Mouse (Mus musculus): Measurements from ENCODE around the gene Csnk2a2. TPM values are rescaled to one million over a fixed set of nuclear protein-coding genes. Genes with fewer than 3 reads are reported as not detected.
A peak's percentile ranks its signal among the peaks of the same experiment; 100 is the strongest.

The Csnk2a2 gene
- polyA plus RNA-seq (2012; rRNA removed), result 10.3 and 12.9 TPM in 2 replicates

- H3K4me1 ChIP-seq (ENCODE audit: control insufficient read depth, insufficient read depth, insufficient read length), result peaks cover 9% of the 10 kb centered on the region; the same call in 1 of the 2 replicates
- H3K27ac ChIP-seq (ENCODE audit: insufficient read depth, low read length), result no peak within 1 kb of the TSS
- peaks cover 4% of the 10 kb centered on the region for H3K36me3 ChIP-seq (ENCODE audit: control insufficient read depth, insufficient read depth, low read length)
- TF ChIP-seq POLR2A (IDR thresholded peaks at IDR 0.05; ENCODE audit: low read depth, low read length), result no peak
- no peak for TF ChIP-seq CTCF (IDR thresholded peaks at IDR 0.05; ENCODE audit: extremely low read depth, insufficient read depth, insufficient read length, insufficient replicate concordance)
- DNase-seq (ENCODE audit: low read depth in 1 of 2, low spot score in 2 of 2), result no peak
- 89% methylated on average over 5 of the region's 5 CpGs for WGBS
- peak within 1 kb of the TSS; percentile 55; the same call in 1 of the 2 replicates for H3K4me3 ChIP-seq (ENCODE audit: extremely low read depth, insufficient read depth, insufficient read length)
- H3K27me3 ChIP-seq (ENCODE audit: control insufficient read depth, insufficient read depth, low read length), result no peaks in the 10 kb centered on the region
These were observed at the start of gene Csnk2a2 for GRCm38 (mm10) chr8:95490006-95490405. TSS of gene Csnk2a2 (minus strand) at chr8:95490039.

DNA sequence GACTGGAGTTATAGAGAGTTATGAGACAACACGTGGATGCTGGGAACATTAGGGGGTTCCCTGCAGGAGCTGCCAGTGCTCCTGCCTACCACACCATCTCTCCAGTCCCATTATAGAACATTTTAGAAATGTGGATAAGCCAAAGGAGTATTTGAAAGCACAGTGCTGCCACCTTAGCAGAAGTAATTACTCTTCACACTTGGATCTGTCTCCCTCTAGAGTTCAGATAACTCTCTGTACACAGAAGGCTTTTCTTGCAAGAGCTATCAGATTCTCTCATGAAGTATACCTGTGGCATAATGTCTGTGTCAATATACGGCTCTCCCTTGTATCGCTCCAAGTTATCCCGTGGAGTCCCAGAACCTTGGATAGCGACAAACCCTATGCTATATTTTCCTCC, 49.6 kb upstream of the Csnk2a2 start:
- no peaks in the 10 kb centered on the region for H3K36me3 ChIP-seq (ENCODE audit: control insufficient read depth, insufficient read depth, low read length)
- H3K27ac ChIP-seq (ENCODE audit: insufficient read depth, low read length), result no peak overlapping the region
- no peak for DNase-seq (ENCODE audit: low read depth in 1 of 2, low spot score in 2 of 2)
- no peaks in the 10 kb centered on the region for H3K4me1 ChIP-seq (ENCODE audit: control insufficient read depth, insufficient read depth, insufficient read length)
- TF ChIP-seq POLR2A (IDR thresholded peaks at IDR 0.05; ENCODE audit: low read depth, low read length) (no peak), CTCF (IDR thresholded peaks at IDR 0.05; ENCODE audit: extremely low read depth, insufficient read depth, insufficient read length, insufficient replicate concordance) (no peak)
- 75% methylated on average over 5 of the region's 5 CpGs for WGBS
- no peak overlapping the region for H3K4me3 ChIP-seq (ENCODE audit: extremely low read depth, insufficient read depth, insufficient read length)
- no peaks in the 10 kb centered on the region for H3K27me3 ChIP-seq (ENCODE audit: control insufficient read depth, insufficient read depth, low read length)

DNA sequence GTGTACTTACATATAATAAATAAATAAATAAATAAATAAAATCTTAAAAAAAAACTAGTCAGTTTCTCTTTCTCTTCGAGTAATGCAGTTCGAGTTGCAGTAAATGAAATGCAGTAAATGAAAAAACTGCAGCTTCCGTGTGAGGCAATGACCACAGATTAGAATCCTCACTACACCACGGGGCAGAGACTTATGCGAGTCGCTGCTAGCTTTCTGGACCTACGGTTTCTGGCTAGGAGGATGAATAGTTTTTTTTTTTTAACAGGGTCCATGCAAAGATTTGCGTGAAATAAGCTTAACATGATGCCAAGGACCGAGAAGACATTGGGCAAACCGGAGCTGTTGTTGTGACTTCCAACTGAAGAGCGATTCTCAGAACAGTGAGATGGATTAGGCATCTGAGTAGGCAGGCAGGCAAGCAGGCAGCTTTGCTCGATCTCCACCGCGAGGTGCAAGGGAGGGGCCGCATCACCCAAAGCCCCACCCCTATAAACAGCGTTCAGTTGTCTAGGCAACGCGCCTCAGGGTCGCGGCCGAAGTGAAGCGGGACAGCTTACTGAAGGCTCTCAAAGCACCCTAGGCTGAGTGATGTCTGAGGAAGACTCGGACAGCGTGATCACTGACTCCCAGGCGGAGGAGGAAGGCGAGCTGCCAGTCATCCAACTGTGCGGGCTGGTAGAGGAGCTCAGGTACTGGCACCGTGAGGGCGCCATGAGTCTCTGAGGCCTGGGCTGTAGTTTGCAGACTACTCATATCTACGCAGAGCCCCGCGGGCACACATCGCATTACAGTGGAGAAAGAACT, 43.9 kb upstream of the Csnk2a2 start, which contains the start of gene Ccdc113:
Gene Ccdc113, plus strand, starts transcription at position 502 of the 804 bp plus-strand sequence.
- no peaks in the 10 kb centered on the region for H3K27me3 ChIP-seq (ENCODE audit: control insufficient read depth, insufficient read depth, low read length)
- H3K27ac ChIP-seq (ENCODE audit: insufficient read depth, low read length), result no peak within 1 kb of the TSS
- H3K36me3 ChIP-seq (ENCODE audit: control insufficient read depth, insufficient read depth, low read length), result no peaks in the 10 kb centered on the region
- H3K4me3 ChIP-seq (ENCODE audit: extremely low read depth, insufficient read depth, insufficient read length), result peak within 1 kb of the TSS; percentile 31; the same call in 1 of the 2 replicates
- TF ChIP-seq CTCF (IDR thresholded peaks at IDR 0.05; ENCODE audit: extremely low read depth, insufficient read depth, insufficient read length, insufficient replicate concordance) (no peak), POLR2A (IDR thresholded peaks at IDR 0.05; ENCODE audit: low read depth, low read length) (no peak)
- 11% methylated on average over 33 of the region's 33 CpGs for WGBS
- peak in 1 of 2 experiments; percentile 5 for DNase-seq (ENCODE audit: low read depth in 1 of 2, low spot score in 2 of 2)
- H3K4me1 ChIP-seq (ENCODE audit: control insufficient read depth, insufficient read depth, insufficient read length), result no peaks in the 10 kb centered on the region

DNA sequence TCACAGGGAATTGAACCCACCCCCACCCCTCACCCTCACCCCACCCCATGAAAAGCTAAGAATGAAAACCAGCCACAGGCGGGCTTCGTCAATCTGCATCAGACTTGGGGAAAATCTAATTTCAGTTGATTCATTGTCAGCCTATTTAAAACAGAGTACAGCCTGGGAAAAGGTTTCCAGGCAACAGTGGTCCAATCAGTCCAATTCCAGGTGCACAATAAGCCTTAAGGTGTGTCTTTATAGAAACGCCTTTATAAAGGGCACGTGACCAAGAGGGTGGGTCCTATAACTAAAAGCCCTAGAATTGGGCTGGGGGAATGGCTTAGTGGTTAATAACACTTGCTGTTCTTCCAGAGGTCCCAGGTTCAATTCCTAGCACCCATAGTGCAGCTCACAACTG, 42.4 kb upstream of the Csnk2a2 start:
- H3K27ac ChIP-seq (ENCODE audit: insufficient read depth, low read length), result no peak overlapping the region
- no peaks in the 10 kb centered on the region for H3K36me3 ChIP-seq (ENCODE audit: control insufficient read depth, insufficient read depth, low read length)
- TF ChIP-seq POLR2A (IDR thresholded peaks at IDR 0.05; ENCODE audit: low read depth, low read length) (no peak), CTCF (IDR thresholded peaks at IDR 0.05; ENCODE audit: extremely low read depth, insufficient read depth, insufficient read length, insufficient replicate concordance) (no peak)
- no peaks in the 10 kb centered on the region for H3K27me3 ChIP-seq (ENCODE audit: control insufficient read depth, insufficient read depth, low read length)
- H3K4me1 ChIP-seq (ENCODE audit: control insufficient read depth, insufficient read depth, insufficient read length), result no peaks in the 10 kb centered on the region
- DNase-seq (ENCODE audit: low read depth in 1 of 2, low spot score in 2 of 2), result no peak
- H3K4me3 ChIP-seq (ENCODE audit: extremely low read depth, insufficient read depth, insufficient read length), result no peak overlapping the region
- 86% methylated on average over 4 of the region's 4 CpGs for WGBS

DNA sequence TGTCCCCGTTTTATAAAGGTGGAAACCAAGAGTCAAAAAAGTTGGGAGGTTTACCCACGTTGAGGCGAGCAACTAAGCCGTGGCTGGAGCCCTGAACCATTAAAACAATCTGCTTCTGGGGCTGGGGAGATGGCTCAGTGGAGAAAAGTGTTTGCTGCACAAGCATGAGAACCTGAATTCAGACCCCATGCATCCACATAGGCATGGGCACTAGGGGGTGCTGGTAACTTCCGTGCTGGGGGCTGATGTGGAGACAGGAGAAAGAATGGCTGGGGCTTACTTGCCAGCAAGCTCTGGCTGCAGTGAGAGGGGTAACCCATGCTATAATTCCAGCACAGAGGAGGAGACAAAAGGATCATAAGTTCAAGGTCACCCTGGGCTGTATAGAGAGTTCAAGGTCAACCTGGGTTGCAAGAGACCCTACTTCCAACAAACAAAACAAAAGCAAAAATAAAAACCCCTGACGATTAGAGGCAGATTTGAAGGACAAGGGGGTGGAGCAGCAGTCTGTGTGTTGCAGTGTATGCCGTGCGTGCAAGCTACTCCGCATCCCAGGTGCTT, 39.0 kb upstream of the Csnk2a2 start:
- no peak for DNase-seq (ENCODE audit: low read depth in 1 of 2, low spot score in 2 of 2)
- no peak overlapping the region for H3K4me3 ChIP-seq (ENCODE audit: extremely low read depth, insufficient read depth, insufficient read length)
- no peaks in the 10 kb centered on the region for H3K4me1 ChIP-seq (ENCODE audit: control insufficient read depth, insufficient read depth, insufficient read length)
- H3K27me3 ChIP-seq (ENCODE audit: control insufficient read depth, insufficient read depth, low read length), result no peaks in the 10 kb centered on the region
- no peak overlapping the region for H3K27ac ChIP-seq (ENCODE audit: insufficient read depth, low read length)
- 73% methylated on average over 9 of the region's 9 CpGs for WGBS
- H3K36me3 ChIP-seq (ENCODE audit: control insufficient read depth, insufficient read depth, low read length), result no peaks in the 10 kb centered on the region
- TF ChIP-seq CTCF (IDR thresholded peaks at IDR 0.05; ENCODE audit: extremely low read depth, insufficient read depth, insufficient read length, insufficient replicate concordance) (no peak), POLR2A (IDR thresholded peaks at IDR 0.05; ENCODE audit: low read depth, low read length) (no peak)

- DNase-seq (ENCODE audit: low read depth in 1 of 2, low spot score in 2 of 2), result no peak
- no peak for TF ChIP-seq POLR2A (IDR thresholded peaks at IDR 0.05; ENCODE audit: low read depth, low read length)
- TF ChIP-seq CTCF (IDR thresholded peaks at IDR 0.05; ENCODE audit: extremely low read depth, insufficient read depth, insufficient read length, insufficient replicate concordance), result no peak
- 89% methylated on average over 10 of the region's 10 CpGs for WGBS
These were observed 38.4 kb upstream of the Csnk2a2 start for GRCm38 (mm10) chr8:95528194-95528593.

GRCm38 (mm10) chr8:95523991-95524390, 34.2 kb upstream of the Csnk2a2 start:
- WGBS, result 88% methylated on average over 4 of the region's 4 CpGs
- Histone ChIP-seq H3K4me3 (ENCODE audit: extremely low read depth, insufficient read depth, insufficient read length) (no peak overlapping the region), H3K27ac (ENCODE audit: insufficient read depth, low read length) (no peak overlapping the region), H3K36me3 (ENCODE audit: control insufficient read depth, insufficient read depth, low read length) (no peaks in the 10 kb centered on the region), H3K27me3 (ENCODE audit: control insufficient read depth, insufficient read depth, low read length) (no peaks in the 10 kb centered on the region), H3K4me1 (ENCODE audit: control insufficient read depth, insufficient read depth, insufficient read length) (no peaks in the 10 kb centered on the region)
- no peak for DNase-seq (ENCODE audit: low read depth in 1 of 2, low spot score in 2 of 2)
- TF ChIP-seq POLR2A (IDR thresholded peaks at IDR 0.05; ENCODE audit: low read depth, low read length) (no peak), CTCF (IDR thresholded peaks at IDR 0.05; ENCODE audit: extremely low read depth, insufficient read depth, insufficient read length, insufficient replicate concordance) (no peak)

More at GRCm38 (mm10) chr8:95528194-95528593, 38.4 kb upstream of the Csnk2a2 start:
- Histone ChIP-seq H3K36me3 (ENCODE audit: control insufficient read depth, insufficient read depth, low read length) (no peaks in the 10 kb centered on the region), H3K4me3 (ENCODE audit: extremely low read depth, insufficient read depth, insufficient read length) (no peak overlapping the region), H3K27me3 (ENCODE audit: control insufficient read depth, insufficient read depth, low read length) (no peaks in the 10 kb centered on the region), H3K27ac (ENCODE audit: insufficient read depth, low read length) (no peak overlapping the region), H3K4me1 (ENCODE audit: control insufficient read depth, insufficient read depth, insufficient read length) (no peaks in the 10 kb centered on the region)
